Mouse (Mus musculus): ENCODE measurements around the gene Trip6. TPM values are rescaled to one million over a fixed set of nuclear protein-coding genes. Genes with fewer than 3 reads are reported as not detected.

Trip6 gene
- polyA plus RNA-seq, 1 experiment from 2014 or later: 46.3 TPM

DNA sequence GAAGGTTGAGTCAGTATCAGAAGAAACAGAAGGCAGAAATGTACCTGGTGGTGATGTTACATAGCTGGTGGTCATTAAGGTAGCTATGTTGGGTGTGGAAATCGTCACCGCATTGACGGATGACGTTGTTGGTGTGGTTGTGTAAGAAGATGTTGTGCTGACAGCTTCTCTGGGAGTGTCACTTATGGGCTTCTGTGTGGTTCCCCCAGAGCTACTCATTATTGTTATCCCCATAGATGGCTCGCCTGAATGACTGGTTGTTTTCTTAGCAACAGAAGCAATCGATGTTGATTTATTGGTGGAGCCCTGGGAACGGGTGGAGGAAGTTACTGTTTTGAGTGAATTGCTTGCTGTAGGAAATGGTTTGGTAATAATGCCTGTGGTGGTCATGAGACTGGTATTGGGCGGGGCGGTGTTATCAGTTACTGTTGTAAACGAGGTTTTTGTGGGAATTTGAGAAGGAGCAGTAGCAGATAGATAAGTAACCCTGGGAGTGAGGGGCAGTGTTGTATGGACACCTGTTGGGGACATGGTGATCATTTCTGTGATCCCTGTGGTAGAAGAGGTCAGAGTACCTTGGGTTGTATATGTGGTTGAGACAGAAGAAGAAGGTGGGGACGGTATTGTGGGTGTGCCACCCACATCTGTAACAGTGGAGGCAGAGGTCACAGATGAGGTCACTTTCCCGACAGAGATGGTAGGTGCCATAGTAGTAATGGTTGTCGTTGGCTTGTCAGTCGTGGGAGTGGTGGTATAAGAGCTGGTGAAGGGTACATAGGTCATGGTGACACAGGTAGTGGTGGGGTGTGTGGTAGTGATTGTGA is 50.1 kb downstream of the Trip6 start:
- no peak overlapping the region for H3K9ac ChIP-seq
- 0 out of 2 replicates have a peak, but pooled peaks cover 4% of the 10 kb centered on the region for H3K27me3 ChIP-seq (replicated peaks)
- H3K4me1 ChIP-seq (replicated peaks): no peaks in the 10 kb centered on the region
- H3K27ac ChIP-seq (ENCODE audit: poor library complexity, severe bottlenecking): no peak overlapping the region
- WGBS: 71% methylated on average over 14 of the region's 14 CpGs
- H3K9me3 ChIP-seq (replicated peaks): no peaks in the 10 kb centered on the region
- no peak overlapping the region for H3K4me2 ChIP-seq
- H3K4me3 ChIP-seq: no peak overlapping the region
- H3K36me3 ChIP-seq: no peaks in the 10 kb centered on the region
- no peak for ATAC-seq (ENCODE audit: insufficient number of reproducible peaks, low FRiP score)

Small RNAs within 50 kb of the gene (microRNA-seq; reads per million reads assigned to microRNA genes)
- gene Mir7036: not detected
- gene Mir8116: not detected

Other genes starting within 250 kb of the Trip6 start
- 0.69 and 0.70 TPM in 2 replicates for gene Serpine1, start 242.1 kb downstream of the Trip6 start, polyA plus RNA-seq (2016; fragmentation: Nextera tagmentation; extraction: Ambion mirVana)
- gene Trim56, start 198.2 kb downstream of the Trip6 start, polyA plus RNA-seq (2016; fragmentation: Nextera tagmentation; extraction: Ambion mirVana): 7.0 and 7.8 TPM in 2 replicates
- gene Muc3, start 165.1 kb downstream of the Trip6 start, polyA plus RNA-seq (2016; fragmentation: Nextera tagmentation; extraction: Ambion mirVana): 0.21 TPM in 1 of 2 replicates, not detected in the other
- 0.09 TPM in 1 of 2 replicates, not detected in the other for gene Muc3a, start 102.0 kb downstream of the Trip6 start, polyA plus RNA-seq (2016; fragmentation: Nextera tagmentation; extraction: Ambion mirVana)
- gene Ache, start 26.9 kb downstream of the Trip6 start, polyA plus RNA-seq (2016; fragmentation: Nextera tagmentation; extraction: Ambion mirVana): 23.5 and 28.3 TPM in 2 replicates
- gene Ufsp1, start 19.8 kb downstream of the Trip6 start, polyA plus RNA-seq (2016; fragmentation: Nextera tagmentation; extraction: Ambion mirVana): 10.1 and 10.6 TPM in 2 replicates
- 106 and 107 TPM in 2 replicates for gene Srrt, start 6.7 kb downstream of the Trip6 start, polyA plus RNA-seq (2016; fragmentation: Nextera tagmentation; extraction: Ambion mirVana)
- 9.4 and 10.2 TPM in 2 replicates for gene Slc12a9, start 19.2 kb upstream of the Trip6 start, polyA plus RNA-seq (2016; fragmentation: Nextera tagmentation; extraction: Ambion mirVana)
- 53.1 and 55.6 TPM in 2 replicates for gene Ephb4, start 35.7 kb upstream of the Trip6 start, polyA plus RNA-seq (2016; fragmentation: Nextera tagmentation; extraction: Ambion mirVana)
- gene Zan, start 162.7 kb upstream of the Trip6 start, polyA plus RNA-seq (2016; fragmentation: Nextera tagmentation; extraction: Ambion mirVana): 0.04 TPM in 2 replicates
- gene Pop7, start 188.1 kb upstream of the Trip6 start, polyA plus RNA-seq (2016; fragmentation: Nextera tagmentation; extraction: Ambion mirVana): 44.0 and 44.1 TPM in 2 replicates
- 9.9 and 10.1 TPM in 2 replicates for gene Gigyf1, start 204.1 kb upstream of the Trip6 start, polyA plus RNA-seq (2016; fragmentation: Nextera tagmentation; extraction: Ambion mirVana)
- gene Epo, start 218.8 kb upstream of the Trip6 start, polyA plus RNA-seq (2016; fragmentation: Nextera tagmentation; extraction: Ambion mirVana): not detected in 2 replicates
- gene Gnb2, start 219.1 kb upstream of the Trip6 start, polyA plus RNA-seq (2016; fragmentation: Nextera tagmentation; extraction: Ambion mirVana): 277 and 287 TPM in 2 replicates
- 0.40 TPM in 1 of 2 replicates, not detected in the other for gene Actl6b, start 239.1 kb upstream of the Trip6 start, polyA plus RNA-seq (2016; fragmentation: Nextera tagmentation; extraction: Ambion mirVana)

All from heart, embryonic 12.5 days (tissue).